Mouse (Mus musculus) neural tube, embryonic 15.5 days (tissue): ENCODE measurements at regions not wholly inside any gene's neighbourhood (a gene's known extent, or its start where the extent isn't known, plus 50 kb on each side); places are given as distances from the start of the nearest gene placed in this dataset.

Experiments
- ATAC-seq: fragments of 200-750 bp; cut with Nextera tagmentation; 2 replicates; pipeline ENCODE4 v1.8.0; 2017; ENCODE audit warnings: mild to moderate bottlenecking, moderate TSS enrichment, moderate library complexity; ENCODE audit not compliant: low FRiP score
- H3K27ac ChIP-seq: fragments of 300-500 bp; sonication (generic); replicated peaks from 2 replicates; pipeline ENCODE4 v1.5.1; 2015; ENCODE audit warnings: mild to moderate bottlenecking, inconsistent platforms
- H3K27me3 ChIP-seq: fragments of 300-500 bp; sonication (generic); replicated peaks from 2 replicates; pipeline ENCODE4 v1.6.1; 2015; ENCODE audit warnings: inconsistent platforms
- H3K36me3 ChIP-seq: fragments of 300-500 bp; sonication (generic); 2 replicates; pipeline ENCODE4 v1.6.1; 2015; ENCODE audit warnings: inconsistent platforms
- H3K4me1 ChIP-seq: fragments of 300-500 bp; sonication (generic); 2 replicates; pipeline ENCODE4 v1.6.1; 2015; ENCODE audit warnings: inconsistent platforms
- H3K4me2 ChIP-seq: fragments of 300-500 bp; sonication (generic); 2 replicates; pipeline ENCODE4 v1.6.1; 2015; ENCODE audit warnings: inconsistent platforms, mild to moderate bottlenecking, moderate library complexity
- H3K4me3 ChIP-seq: fragments of 300-500 bp; sonication (generic); replicated peaks from 2 replicates; pipeline ENCODE4 v1.5.1; 2015; ENCODE audit warnings: mild to moderate bottlenecking, inconsistent platforms
- H3K9ac ChIP-seq: fragments of 300-500 bp; sonication (generic); replicated peaks from 2 replicates; pipeline ENCODE4 v1.6.1; 2015; ENCODE audit warnings: mild to moderate bottlenecking, inconsistent platforms
- H3K9me3 ChIP-seq: fragments of 300-500 bp; sonication (generic); replicated peaks from 2 replicates; pipeline ENCODE4 v1.6.1; 2016; ENCODE audit warnings: inconsistent platforms
- WGBS: fragments of 180-500 bp; shearing (Covaris S2); methylation state at CpG from one replicate; pipeline ENCODE4 v1.1.7; 2015; ENCODE audit warnings: mixed read lengths; 5-methylcytosine and 5-hydroxymethylcytosine counted together

GRCm38 (mm10) chr17:4201300-4201699 lies 505.2 kb upstream of the Nox3 start:
- H3K4me1 ChIP-seq: no peaks in the 10 kb centered on the region
- H3K36me3 ChIP-seq: no peaks in the 10 kb centered on the region
- ATAC-seq: no peak
- no peak overlapping the region for H3K4me3 ChIP-seq
- H3K9ac ChIP-seq: no peak overlapping the region
- H3K4me2 ChIP-seq: no peak overlapping the region
- no peak overlapping the region for H3K27ac ChIP-seq
- WGBS: 90% methylated on average over 4 of the region's 4 CpGs
- no peaks in the 10 kb centered on the region for H3K27me3 ChIP-seq
- H3K9me3 ChIP-seq: no peaks in the 10 kb centered on the region

GRCm38 (mm10) chr17:4208142-4208925 lies 512.3 kb upstream of the Nox3 start:
- Histone ChIP-seq H3K27me3 (no peaks in the 10 kb centered on the region), H3K9ac (no peak overlapping the region), H3K27ac (no peak overlapping the region), H3K36me3 (no peaks in the 10 kb centered on the region), H3K4me1 (no peaks in the 10 kb centered on the region), H3K9me3 (no peaks in the 10 kb centered on the region), H3K4me2 (no peak overlapping the region), H3K4me3 (no peak overlapping the region)
- WGBS: 77% methylated on average over 5 of the region's 5 CpGs
- no peak for ATAC-seq

GRCm38 (mm10) chr17:4209650-4210049 lies 513.6 kb upstream of the Nox3 start:
- H3K4me3 ChIP-seq: no peak overlapping the region
- H3K36me3 ChIP-seq: no peaks in the 10 kb centered on the region
- no peaks in the 10 kb centered on the region for H3K4me1 ChIP-seq
- no peaks in the 10 kb centered on the region for H3K27me3 ChIP-seq
- no peak overlapping the region for H3K27ac ChIP-seq
- H3K9me3 ChIP-seq: no peaks in the 10 kb centered on the region
- no peak for ATAC-seq
- no peak overlapping the region for H3K4me2 ChIP-seq
- no peak overlapping the region for H3K9ac ChIP-seq
- 86% methylated on average over 8 of the region's 8 CpGs for WGBS

- Histone ChIP-seq H3K9ac (no peak overlapping the region), H3K27me3 (no peaks in the 10 kb centered on the region), H3K27ac (no peak overlapping the region), H3K9me3 (no peaks in the 10 kb centered on the region), H3K36me3 (no peaks in the 10 kb centered on the region), H3K4me3 (no peak overlapping the region), H3K4me1 (peaks cover 15% of the 10 kb centered on the region; the same call in 1 of the 2 replicates), H3K4me2 (no peak overlapping the region)
- no peak for ATAC-seq
- 46% methylated on average over 4 of the region's 4 CpGs for WGBS
Observed at GRCm38 (mm10) chr17:4212586-4212985, 516.5 kb upstream of the Nox3 start.

GRCm38 (mm10) chr17:4214970-4215369 lies 518.9 kb upstream of the Nox3 start:
- WGBS: 43% methylated on average over 8 of the region's 8 CpGs
- no peak overlapping the region for H3K27ac ChIP-seq
- no peaks in the 10 kb centered on the region for H3K9me3 ChIP-seq
- H3K4me3 ChIP-seq: no peak overlapping the region
- no peak overlapping the region for H3K4me2 ChIP-seq
- no peak for ATAC-seq
- H3K27me3 ChIP-seq: no peaks in the 10 kb centered on the region
- H3K9ac ChIP-seq: no peak overlapping the region
- H3K36me3 ChIP-seq: no peaks in the 10 kb centered on the region
- peaks cover 15% of the 10 kb centered on the region; the same call in 1 of the 2 replicates for H3K4me1 ChIP-seq

GRCm38 (mm10) chr17:4216203-4216602 lies 520.1 kb upstream of the Nox3 start:
- no peak overlapping the region for H3K4me2 ChIP-seq
- no peaks in the 10 kb centered on the region for H3K9me3 ChIP-seq
- H3K4me3 ChIP-seq: no peak overlapping the region
- H3K27me3 ChIP-seq: no peaks in the 10 kb centered on the region
- H3K36me3 ChIP-seq: no peaks in the 10 kb centered on the region
- no peak overlapping the region for H3K9ac ChIP-seq
- 23% methylated on average over 4 of the region's 4 CpGs for whole genome bisulfite sequencing
- peaks cover 22% of the 10 kb centered on the region for H3K4me1 ChIP-seq
- no peak for ATAC-seq
- no peak overlapping the region for H3K27ac ChIP-seq

GRCm38 (mm10) chr17:4216750-4217149 lies 520.7 kb upstream of the Nox3 start:
- H3K36me3 ChIP-seq: no peaks in the 10 kb centered on the region
- 49% methylated on average over 8 of the region's 8 CpGs for WGBS
- peaks cover 27% of the 10 kb centered on the region for H3K4me1 ChIP-seq
- ATAC-seq: no peak; the same call in 1 of the 2 replicates
- H3K4me3 ChIP-seq: no peak overlapping the region
- no peak overlapping the region for H3K27ac ChIP-seq
- no peak overlapping the region for H3K4me2 ChIP-seq
- no peaks in the 10 kb centered on the region for H3K9me3 ChIP-seq
- H3K27me3 ChIP-seq: no peaks in the 10 kb centered on the region
- H3K9ac ChIP-seq: no peak overlapping the region

- WGBS: 35% methylated on average over 12 of the region's 12 CpGs
- Histone ChIP-seq H3K36me3 (no peaks in the 10 kb centered on the region), H3K9ac (no peak overlapping the region), H3K9me3 (no peaks in the 10 kb centered on the region), H3K4me3 (no peak overlapping the region), H3K27ac (no peak overlapping the region), H3K4me1 (peaks cover 24% of the 10 kb centered on the region), H3K4me2 (no peak overlapping the region), H3K27me3 (no peaks in the 10 kb centered on the region)
- ATAC-seq: no peak
Observed at GRCm38 (mm10) chr17:4220661-4221360, 524.8 kb upstream of the Nox3 start.

GRCm38 (mm10) chr17:4227889-4228288 lies 531.8 kb upstream of the Nox3 start:
- peaks cover 16% of the 10 kb centered on the region for H3K4me1 ChIP-seq
- no peak for ATAC-seq
- 42% methylated on average over 10 of the region's 10 CpGs for WGBS
- no peak overlapping the region for H3K9ac ChIP-seq
- no peaks in the 10 kb centered on the region for H3K9me3 ChIP-seq
- no peak overlapping the region for H3K4me3 ChIP-seq
- no peaks in the 10 kb centered on the region for H3K36me3 ChIP-seq
- H3K4me2 ChIP-seq: peak overlapping the region; percentile 29
- no peaks in the 10 kb centered on the region for H3K27me3 ChIP-seq
- no peak overlapping the region for H3K27ac ChIP-seq

GRCm38 (mm10) chr17:4229969-4230368 lies 533.9 kb upstream of the Nox3 start:
- Histone ChIP-seq H3K9me3 (no peaks in the 10 kb centered on the region), H3K36me3 (no peaks in the 10 kb centered on the region), H3K27ac (no peak overlapping the region), H3K4me3 (no peak overlapping the region), H3K9ac (no peak overlapping the region), H3K4me2 (no peak overlapping the region), H3K27me3 (no peaks in the 10 kb centered on the region), H3K4me1 (peaks cover 16% of the 10 kb centered on the region)
- no peak for ATAC-seq
- 54% methylated on average over 2 of the region's 2 CpGs for WGBS

- no peaks in the 10 kb centered on the region for H3K9me3 ChIP-seq
- H3K4me3 ChIP-seq: no peak overlapping the region
- ATAC-seq: no peak
- WGBS: 90% methylated on average over 2 of the region's 2 CpGs
- H3K9ac ChIP-seq: no peak overlapping the region
- H3K4me1 ChIP-seq: no peaks in the 10 kb centered on the region
- H3K27me3 ChIP-seq: no peaks in the 10 kb centered on the region
- H3K4me2 ChIP-seq: no peak overlapping the region
- no peak overlapping the region for H3K27ac ChIP-seq
- H3K36me3 ChIP-seq: no peaks in the 10 kb centered on the region
Observed at GRCm38 (mm10) chr17:4250476-4250875, 554.4 kb upstream of the Nox3 start.

- H3K27me3 ChIP-seq: no peaks in the 10 kb centered on the region
- no peak overlapping the region for H3K4me2 ChIP-seq
- H3K27ac ChIP-seq: no peak overlapping the region
- no peak overlapping the region for H3K4me3 ChIP-seq
- H3K4me1 ChIP-seq: peaks cover 23% of the 10 kb centered on the region
- WGBS: 67% methylated on average over 6 of the region's 6 CpGs
- no peak for ATAC-seq
- no peaks in the 10 kb centered on the region for H3K9me3 ChIP-seq
- no peaks in the 10 kb centered on the region for H3K36me3 ChIP-seq
- H3K9ac ChIP-seq: no peak overlapping the region
Observed at GRCm38 (mm10) chr17:4265471-4265870, 569.4 kb upstream of the Nox3 start.
